In genomic region chr9:123991312-123991906, GRCm38 (mm10) we compare ENCODE assay signal across 18 mouse cellular contexts. TPM values are rescaled to one million over a fixed set of nuclear protein-coding genes. Genes with fewer than 3 reads are reported as not detected.
DNase-seq lines count a peak whose midpoint lies in the region; ATAC-seq and TF ChIP-seq lines count a peak whose summit lies in the region.
"Had no signal": no experiment of that assay in that cellular context is flagged by ENCODE, and none has a peak within 500 bp of the region (broad histone marks: within the 10 kb centered on the region; RNA-seq: fewer than 3 reads in every experiment).

No protein-coding gene starts in this region.

- DNase-seq in layer of hippocampus, adult 9-11 months, result peak; percentile 21
- no peak for DNase-seq in layer of hippocampus, postnatal 10 days (ENCODE audit: low spot score in 2 of 2)
- no peak for DNase-seq in G1E (ENCODE audit: low spot score)
- DNase-seq in liver, postnatal 0 days, result no peak
- no peak for DNase-seq in heart, adult 2 months
- no peak for DNase-seq in hindbrain, embryonic 10.5 days (ENCODE audit: low spot score)
- DNase-seq in heart, adult 9 months (ENCODE audit: low spot score in 2 of 2), result no peak
- DNase-seq: adrenal gland, postnatal 10 days; cerebellum, adult 11 months; gastrocnemius, postnatal 14 days; kidney, postnatal 25 days had no signal

- no peaks in the 10 kb centered on the region for H3K36me3 ChIP-seq in G1E (replicated peaks)
- H3K36me3 ChIP-seq in liver, postnatal 0 days (replicated peaks; ENCODE audit: insufficient read depth, low read length), result no peaks in the 10 kb centered on the region
- no peaks in the 10 kb centered on the region for H3K36me3 ChIP-seq in heart, adult 2 months (ENCODE audit: control insufficient read depth, insufficient read depth, low read length)
- H3K36me3 ChIP-seq in hindbrain, embryonic 10.5 days, result no peaks in the 10 kb centered on the region
- H3K36me3 ChIP-seq: forebrain, embryonic 10.5 days; limb, embryonic 15.5 days; stomach, embryonic 15.5 days had no signal

- intact Hi-C loops in heart, adult 2 months (cut with DNase I), result no loop called here

- no peak overlapping the region for H3K9ac ChIP-seq in liver, postnatal 0 days (replicated peaks)
- no peak overlapping the region for H3K9ac ChIP-seq in heart, adult 2 months (ENCODE audit: low read depth, low read length)
- H3K9ac ChIP-seq: limb, embryonic 15.5 days; stomach, embryonic 15.5 days had no signal

- peak; percentile 62 for ATAC-seq in G1E (ENCODE audit: extremely low read depth, insufficient number of reproducible peaks, low FRiP score, poor library complexity, severe bottlenecking)
- ATAC-seq in hematopoietic stem cell, adult 5-6 weeks (replicated peaks in 1 of 2; ENCODE audit: insufficient read depth in 1 of 2, low FRiP score in 2 of 2, low TSS enrichment in 1 of 2, low read depth in 1 of 2, poor library complexity in 2 of 2, severe bottlenecking in 2 of 2), result peak; percentile 59 to 64; a peak in 3 of 4 replicates
- ATAC-seq in liver, postnatal 0 days, result no peak
- ATAC-seq: inflammation-experienced regulatory T-cells, adult 6 months had no signal

- no peak for TF ChIP-seq CTCF in G1E (IDR thresholded peaks at IDR 0.05; ENCODE audit: low read depth, low read length)
- TF ChIP-seq CTCF in liver, postnatal 0 days (IDR thresholded peaks at IDR 0.05; ENCODE audit: low read depth), result no peak
- no peak for TF ChIP-seq CTCF in heart, adult 2 months (IDR thresholded peaks at IDR 0.05)

- TF ChIP-seq EP300 in liver, postnatal 0 days (IDR thresholded peaks at IDR 0.05; ENCODE audit: low read depth), result peak; percentile 37
- TF ChIP-seq EP300 in heart, adult 2 months (IDR thresholded peaks at IDR 0.05; ENCODE audit: insufficient read depth, low read depth, low read length), result no peak

- no peak overlapping the region for H3K27ac ChIP-seq in liver, postnatal 0 days (ENCODE audit: low read depth)
- no peak overlapping the region for H3K27ac ChIP-seq in heart, adult 2 months
- no peak overlapping the region for H3K27ac ChIP-seq in hindbrain, embryonic 10.5 days
- H3K27ac ChIP-seq: forebrain, embryonic 10.5 days; limb, embryonic 15.5 days; stomach, embryonic 15.5 days had no signal

- TF ChIP-seq POLR2A in heart, adult 2 months (IDR thresholded peaks at IDR 0.05; ENCODE audit: insufficient read depth, low read depth, low read length), result no peak

- no peak overlapping the region; the same call in 1 of the 2 replicates for H3K4me3 ChIP-seq in G1E (ENCODE audit: low read depth, low read length)
- no peak overlapping the region for H3K4me3 ChIP-seq in liver, postnatal 0 days (ENCODE audit: low read depth, low read length)
- H3K4me3 ChIP-seq in heart, adult 2 months, result no peak overlapping the region
- H3K4me3 ChIP-seq in hindbrain, embryonic 10.5 days, result no peak overlapping the region
- H3K4me3 ChIP-seq: forebrain, embryonic 10.5 days; limb, embryonic 15.5 days; myocyte; stomach, embryonic 15.5 days had no signal

- H3K4me1 ChIP-seq in G1E (ENCODE audit: insufficient read depth, low read depth, low read length), result peaks cover 52% of the 10 kb centered on the region
- H3K4me1 ChIP-seq in liver, postnatal 0 days (ENCODE audit: insufficient read depth), result peaks cover 3% of the 10 kb centered on the region; the same call in 1 of the 2 replicates
- peaks cover 1% of the 10 kb centered on the region for H3K4me1 ChIP-seq in heart, adult 2 months (ENCODE audit: control insufficient read depth, insufficient read depth, low read length)
- H3K4me1 ChIP-seq in hindbrain, embryonic 10.5 days (replicated peaks), result no peaks in the 10 kb centered on the region
- H3K4me1 ChIP-seq: forebrain, embryonic 10.5 days; limb, embryonic 15.5 days; stomach, embryonic 15.5 days had no signal

- no peaks in the 10 kb centered on the region for H3K79me2 ChIP-seq in heart, adult 2 months (replicated peaks; ENCODE audit: control insufficient read depth, insufficient read depth, low read length)

- H3K9me3 ChIP-seq in G1E (replicated peaks), result no peaks in the 10 kb centered on the region
- no peaks in the 10 kb centered on the region for H3K9me3 ChIP-seq in liver, postnatal 0 days (ENCODE audit: low read length)
- no peaks in the 10 kb centered on the region for H3K9me3 ChIP-seq in hindbrain, embryonic 10.5 days
- H3K9me3 ChIP-seq: forebrain, embryonic 10.5 days; limb, embryonic 15.5 days; stomach, embryonic 15.5 days had no signal

- no peak overlapping the region for H3K4me2 ChIP-seq in liver, postnatal 0 days (ENCODE audit: low read depth, low read length)
- H3K4me2 ChIP-seq: limb, embryonic 15.5 days; stomach, embryonic 15.5 days had no signal

- H3K27me3 ChIP-seq in G1E (ENCODE audit: insufficient read depth, low read length), result no peaks in the 10 kb centered on the region
- H3K27me3 ChIP-seq in liver, postnatal 0 days (ENCODE audit: insufficient read depth, low read length), result no peaks in the 10 kb centered on the region
- H3K27me3 ChIP-seq in heart, adult 2 months (ENCODE audit: control insufficient read depth, insufficient read depth, low read length), result no peaks in the 10 kb centered on the region
- no peaks in the 10 kb centered on the region for H3K27me3 ChIP-seq in hindbrain, embryonic 10.5 days (ENCODE audit: insufficient read depth, poor library complexity, severe bottlenecking)
- H3K27me3 ChIP-seq: limb, embryonic 15.5 days; stomach, embryonic 15.5 days had no signal

- WGBS in liver, postnatal 0 days (ENCODE audit: insufficient replicate concordance), result 14% methylated on average over 1 of the region's 1 CpGs
- WGBS in heart, adult 2 months, result 20% methylated on average over 1 of the region's 1 CpGs
- WGBS in hindbrain, embryonic 10.5 days, result 59% methylated on average over 1 of the region's 1 CpGs

RNA-seq across cellular contexts. Expression of gene Ccr1l1, which starts 13.2 kb away (rescaled TPM):
- total RNA-seq in layer of hippocampus, postnatal 10 days (2021), result not detected
- not detected in 2 replicates for total RNA-seq in G1E (2014; fragmentation: Nextera tagmentation)
- total RNA-seq in G1E (2017), result 0.11 and 0.46 TPM in 2 replicates
- not detected in 2 replicates for polyA plus RNA-seq in G1E (2012)
- total RNA-seq in hematopoietic stem cell, adult 5-6 weeks (2017), result 0.44 TPM in 1 of 2 replicates, not detected in the other
- polyA plus RNA-seq in liver, postnatal 0 days (2015; fragmentation: Nextera tagmentation; extraction: Ambion mirVana), result 0.09 TPM in 1 of 2 replicates, not detected in the other
- not detected for total RNA-seq in heart, adult 2 months (2021)
- polyA plus RNA-seq in heart, adult 2 months (2012; rRNA removed), result not detected in 2 replicates
- polyA plus RNA-seq in hindbrain, embryonic 10.5 days (2016; fragmentation: Nextera tagmentation; extraction: Ambion mirVana), result not detected in 2 replicates
- total RNA-seq: adrenal gland, postnatal 10 days; gastrocnemius, postnatal 14 days had no signal
- polyA plus RNA-seq: forebrain, embryonic 10.5 days; heart, postnatal 0 days; inflammation-experienced regulatory T-cells, adult 6 months; limb, embryonic 15.5 days; myocyte; stomach, embryonic 15.5 days had no signal

RNA-seq across cellular contexts. Expression of gene Ccr1, which starts 22.9 kb away (rescaled TPM):
- total RNA-seq in layer of hippocampus, postnatal 10 days (2021), result under 1 TPM; 0.65 to 0.85 TPM
- 1.8 and 2.2 TPM in 2 replicates for total RNA-seq in G1E (2014; fragmentation: Nextera tagmentation)
- total RNA-seq in G1E (2017), result 3.7 and 3.9 TPM in 2 replicates
- 0.03 and 0.04 TPM in 2 replicates for polyA plus RNA-seq in G1E (2012)
- total RNA-seq in hematopoietic stem cell, adult 5-6 weeks (2017), result 3.6 and 11.7 TPM in 2 replicates
- 2.9 and 3.0 TPM in 2 replicates for polyA plus RNA-seq in liver, postnatal 0 days (2015; fragmentation: Nextera tagmentation; extraction: Ambion mirVana)
- under 1 TPM; 0.48 to 0.89 TPM for total RNA-seq in heart, adult 2 months (2021)
- polyA plus RNA-seq in heart, adult 2 months (2012; rRNA removed), result 0.96 and 1.8 TPM in 2 replicates
- polyA plus RNA-seq in hindbrain, embryonic 10.5 days (2016; fragmentation: Nextera tagmentation; extraction: Ambion mirVana), result 0.90 and 1.0 TPM in 2 replicates
- polyA plus RNA-seq: myocyte had no signal

RNA-seq across cellular contexts. Expression of gene Ccr3, which starts 30.4 kb away (rescaled TPM):
- total RNA-seq in layer of hippocampus, postnatal 10 days (2021), result not detected
- total RNA-seq in G1E (2014; fragmentation: Nextera tagmentation) (0.34 TPM in 1 of 2 replicates, not detected in the other), G1E (2017) (0.11 and 0.12 TPM in 2 replicates)
- polyA plus RNA-seq in G1E (2012), result not detected in 2 replicates
- total RNA-seq in hematopoietic stem cell, adult 5-6 weeks (2017), result 0.35 and 1.8 TPM in 2 replicates
- 0.40 and 0.42 TPM in 2 replicates for polyA plus RNA-seq in liver, postnatal 0 days (2015; fragmentation: Nextera tagmentation; extraction: Ambion mirVana)
- not detected for total RNA-seq in heart, adult 2 months (2021)
- 0.20 TPM in 1 of 2 replicates, not detected in the other for polyA plus RNA-seq in heart, adult 2 months (2012; rRNA removed)
- polyA plus RNA-seq in hindbrain, embryonic 10.5 days (2016; fragmentation: Nextera tagmentation; extraction: Ambion mirVana), result not detected in 2 replicates
- total RNA-seq: gastrocnemius, postnatal 14 days had no signal
- polyA plus RNA-seq: forebrain, embryonic 10.5 days; heart, postnatal 0 days; limb, embryonic 15.5 days; myocyte had no signal
